Mouse (Mus musculus): ENCODE data around the gene Cct5.

GRCm38 (mm10) chr15:31647851-31648569 is 46.4 kb upstream of the Cct5 start:
- no peak for TF ChIP-seq ETS1 (conservative IDR thresholded peaks at IDR 0.05; ENCODE audit: low read depth, low read length)
- TF ChIP-seq TBP (conservative IDR thresholded peaks at IDR 0.05; ENCODE audit: low read depth, low read length) = no peak
- TF ChIP-seq E2F4 (IDR thresholded peaks at IDR 0.05; ENCODE audit: insufficient replicate concordance, low read depth, low read length) = no peak
- no peak for TF ChIP-seq POLR2A (IDR thresholded peaks at IDR 0.05; ENCODE audit: low read depth, low read length)
- TF ChIP-seq BHLHE40 (IDR thresholded peaks at IDR 0.05; ENCODE audit: low read depth, low read length) = no peak
- TF ChIP-seq JUN (IDR thresholded peaks at IDR 0.05; ENCODE audit: insufficient read depth, low read depth, low read length) = no peak
- TF ChIP-seq NRF1 (IDR thresholded peaks at IDR 0.05; ENCODE audit: low read depth, low read length) = no peak
- TF ChIP-seq SMC3 (IDR thresholded peaks at IDR 0.05; ENCODE audit: low read depth, low read length) = no peak
- no peak for TF ChIP-seq EP300 (IDR thresholded peaks at IDR 0.05; ENCODE audit: low read length)
- no peak for TF ChIP-seq CTCF (conservative IDR thresholded peaks at IDR 0.05 in 1 of 2, IDR thresholded peaks at IDR 0.05 in 1 of 2; ENCODE audit: low read depth in 2 of 2, low read length in 2 of 2)
- no peak for TF ChIP-seq ZKSCAN1 (IDR thresholded peaks at IDR 0.05; ENCODE audit: borderline replicate concordance, low read depth, low read length)

Measured in CH12.LX (cell line).